Mouse (Mus musculus): ENCODE measurements around the gene Gm10638. TPM values are rescaled to one million over a fixed set of nuclear protein-coding genes. Genes with fewer than 3 reads are reported as not detected.

Gm10638 gene
- polyA plus RNA-seq, 1 experiment from 2014 or later: 10.6 TPM

DNA sequence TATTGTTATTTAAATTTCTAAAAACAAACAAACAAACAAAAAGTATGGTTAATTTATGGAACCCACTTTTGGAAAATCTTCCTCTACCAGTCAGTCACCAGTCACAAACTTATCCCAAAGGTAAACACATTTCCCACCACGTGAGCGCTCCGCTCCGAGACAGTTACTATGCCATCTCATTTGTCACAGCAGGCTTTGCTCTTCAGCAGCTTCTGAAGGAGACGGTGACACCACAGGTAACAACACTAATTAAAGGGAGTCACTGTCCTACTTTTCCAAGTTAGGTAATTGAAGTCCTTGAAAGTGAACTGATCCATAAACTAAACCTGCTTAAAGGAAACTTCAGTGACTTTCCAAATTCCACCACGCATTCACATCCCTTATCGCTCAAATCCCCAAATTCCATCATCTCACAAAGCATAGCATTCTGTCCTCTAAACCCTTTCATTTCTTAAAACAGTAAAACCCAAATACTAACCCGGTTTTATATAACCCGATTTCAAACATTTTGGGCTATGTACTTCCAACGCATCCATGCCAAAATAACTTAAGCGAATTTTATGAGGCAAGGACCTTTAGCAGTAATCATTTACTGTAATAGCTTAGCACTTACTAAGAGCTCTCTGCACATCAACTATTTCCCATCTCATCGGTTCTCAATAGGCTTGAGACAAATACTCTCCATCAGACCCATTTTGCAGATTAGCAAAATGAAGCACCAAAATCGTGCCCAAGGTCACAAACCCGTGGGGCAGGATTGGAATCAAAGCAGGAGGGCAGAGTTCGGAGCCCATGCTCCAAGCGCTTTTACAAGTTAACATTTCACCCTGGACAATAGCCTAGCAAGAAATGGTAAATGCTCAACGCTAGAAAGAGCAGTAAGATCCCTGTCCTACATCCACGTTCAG, 932 bp upstream of the Gm10638 start:
- Histone ChIP-seq H3K4me1 (peaks cover 25% of the 10 kb centered on the region), H3K36me3 (no peaks in the 10 kb centered on the region), H3K27me3 (no peaks in the 10 kb centered on the region), H3K4me2 (replicated peaks) (peak overlapping the region; percentile 65), H3K9me3 (replicated peaks) (no peaks in the 10 kb centered on the region), H3K4me3 (peak overlapping the region; percentile 85), H3K9ac (peak overlapping the region; percentile 99), H3K27ac (peak overlapping the region; percentile 97)
- 0 out of 2 replicates have a peak, but pooled peaks have one; percentile 7 for ATAC-seq (ENCODE audit: low FRiP score)
- WGBS: 3% methylated on average over 18 of the region's 18 CpGs

DNA sequence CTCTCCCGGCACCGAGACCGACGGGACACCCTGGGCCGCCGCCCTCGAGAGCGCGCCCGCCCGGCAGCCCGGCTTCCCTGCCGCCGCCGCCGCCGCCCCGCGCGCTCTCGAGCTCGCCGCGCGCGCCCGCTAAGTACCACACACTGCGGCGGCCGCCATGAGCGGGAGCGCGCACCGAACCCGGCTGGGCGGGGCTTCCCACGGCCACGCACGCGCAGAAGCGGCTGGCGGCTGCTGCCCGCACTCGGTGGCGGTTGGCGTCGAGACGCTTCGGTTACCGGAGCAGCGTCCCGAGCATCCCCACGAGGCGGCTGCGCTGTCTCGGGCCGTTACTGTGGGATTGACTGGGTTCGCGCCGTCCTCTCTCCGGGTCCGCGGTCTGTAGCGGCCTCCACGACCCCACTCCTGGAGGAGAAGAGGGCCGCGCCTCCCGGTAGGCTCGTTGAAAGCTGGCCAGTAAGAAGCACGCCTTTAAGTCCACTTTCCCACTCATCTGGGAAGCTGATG, 489 bp downstream of the Gm10638 start:
- ATAC-seq (ENCODE audit: low FRiP score): peak; percentile 84
- Histone ChIP-seq H3K4me2 (replicated peaks) (peak overlapping the region; percentile 86), H3K4me3 (peak overlapping the region; percentile 85), H3K36me3 (no peaks in the 10 kb centered on the region), H3K9ac (peak overlapping the region; percentile 99), H3K9me3 (replicated peaks) (no peaks in the 10 kb centered on the region), H3K4me1 (peaks cover 25% of the 10 kb centered on the region), H3K27me3 (no peaks in the 10 kb centered on the region), H3K27ac (peak overlapping the region; percentile 97)
- WGBS: under 1% methylated on average over 62 of the region's 70 CpGs

DNA sequence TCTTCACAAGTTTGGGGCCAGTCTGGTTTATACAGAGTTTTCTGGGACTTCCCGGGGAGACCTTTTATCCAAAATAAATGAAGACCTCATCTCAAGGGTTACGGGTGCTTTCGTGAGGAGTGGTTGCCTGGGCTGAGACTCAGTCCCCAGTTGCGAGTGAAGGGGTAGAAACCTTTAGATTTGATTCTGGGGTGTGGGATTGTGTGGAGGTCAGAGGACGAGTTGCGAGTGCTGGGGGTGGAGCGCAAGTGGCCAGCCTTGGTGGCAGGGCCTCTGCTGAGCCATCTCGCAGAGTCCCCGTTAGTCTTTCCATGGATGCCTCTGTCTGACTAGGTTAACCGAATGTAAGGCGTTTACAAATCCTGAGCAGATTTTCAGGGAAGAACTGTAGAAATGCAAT, 1.0 kb downstream of the Gm10638 start:
- H3K36me3 ChIP-seq: no peaks in the 10 kb centered on the region
- H3K4me3 ChIP-seq: peak overlapping the region; percentile 85
- peaks cover 25% of the 10 kb centered on the region for H3K4me1 ChIP-seq
- ATAC-seq (ENCODE audit: low FRiP score): peak; percentile 29
- 2% methylated on average over 11 of the region's 11 CpGs for WGBS
- H3K9ac ChIP-seq: peak overlapping the region; percentile 99
- no peaks in the 10 kb centered on the region for H3K9me3 ChIP-seq (replicated peaks)
- peak overlapping the region; percentile 97 for H3K27ac ChIP-seq
- H3K27me3 ChIP-seq: no peaks in the 10 kb centered on the region
- peak overlapping the region; percentile 86 for H3K4me2 ChIP-seq (replicated peaks)

DNA sequence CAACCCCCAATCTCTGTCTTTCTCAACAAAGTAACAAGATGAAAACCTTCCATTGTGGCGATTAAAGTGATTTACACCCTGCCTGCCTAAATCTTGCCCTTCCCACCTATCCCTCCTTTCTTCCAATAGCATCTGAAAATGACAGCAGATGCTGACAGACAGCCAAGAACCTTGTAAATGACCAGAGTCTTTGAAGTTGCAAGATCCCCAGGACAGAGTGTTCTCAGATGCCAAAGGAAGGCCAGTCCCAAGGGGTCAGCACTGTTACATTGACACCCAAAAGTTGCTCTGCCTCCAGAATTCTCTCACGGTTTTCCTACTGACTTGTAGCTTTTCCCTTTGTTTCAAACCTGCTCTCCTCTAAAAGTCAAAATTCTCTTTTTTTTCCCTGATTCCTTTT, 4.3 kb downstream of the Gm10638 start:
- ATAC-seq (ENCODE audit: low FRiP score): no peak
- Histone ChIP-seq H3K4me2 (replicated peaks) (no peak overlapping the region), H3K4me1 (peaks cover 6% of the 10 kb centered on the region), H3K4me3 (no peak overlapping the region), H3K27ac (no peak overlapping the region), H3K27me3 (no peaks in the 10 kb centered on the region; the same call in 1 of the 2 replicates), H3K9me3 (replicated peaks) (no peaks in the 10 kb centered on the region), H3K9ac (no peak overlapping the region), H3K36me3 (no peaks in the 10 kb centered on the region)
- 63% methylated on average over 2 of the region's 2 CpGs for WGBS

DNA sequence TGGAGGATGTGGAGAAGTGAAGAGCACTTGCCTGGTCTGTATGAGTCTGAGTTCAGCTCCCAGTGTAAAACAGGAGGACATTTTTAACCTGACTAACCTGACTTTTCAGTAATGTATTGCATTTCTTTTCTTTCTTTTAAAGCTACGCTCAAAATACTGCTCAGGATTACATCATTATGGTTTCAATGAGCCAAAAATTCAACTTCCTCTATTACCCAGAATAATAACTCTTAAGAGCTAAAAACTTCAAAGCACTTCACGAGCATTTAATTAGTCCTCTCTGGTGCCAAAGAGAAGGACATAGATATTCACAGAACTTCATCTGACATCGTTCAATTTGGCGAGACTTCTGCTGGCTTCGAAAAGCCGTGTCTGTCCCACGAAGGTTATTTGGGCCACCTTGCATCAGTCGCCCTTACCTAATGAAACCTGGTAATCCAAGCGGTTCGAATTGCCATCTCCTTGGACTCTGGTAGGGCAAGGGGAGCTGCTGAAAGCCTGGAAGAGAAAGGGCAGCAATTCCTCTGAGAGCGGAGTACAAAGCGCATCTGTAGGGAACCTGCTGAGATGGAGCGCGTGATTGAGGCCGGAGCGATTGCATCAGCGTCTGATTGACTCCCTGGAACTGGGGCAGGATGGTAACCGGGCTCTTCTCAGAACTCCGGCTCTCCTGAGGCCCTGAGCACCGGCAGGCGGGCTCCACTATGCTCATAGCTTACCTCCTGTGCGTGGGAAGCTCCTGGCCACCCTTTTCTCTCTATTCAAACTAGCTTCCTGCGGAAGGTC, 11.6 kb downstream of the Gm10638 start:
- H3K36me3 ChIP-seq: no peaks in the 10 kb centered on the region
- no peak overlapping the region for H3K4me3 ChIP-seq
- no peaks in the 10 kb centered on the region for H3K9me3 ChIP-seq (replicated peaks)
- 23% methylated on average over 23 of the region's 23 CpGs for WGBS
- H3K9ac ChIP-seq: no peak overlapping the region
- peak overlapping the region; percentile 41 for H3K4me2 ChIP-seq (replicated peaks)
- no peak for ATAC-seq (ENCODE audit: low FRiP score)
- H3K27me3 ChIP-seq: no peaks in the 10 kb centered on the region; the same call in 1 of the 2 replicates
- no peak overlapping the region for H3K27ac ChIP-seq
- peaks cover 5% of the 10 kb centered on the region; the same call in 1 of the 2 replicates for H3K4me1 ChIP-seq

DNA sequence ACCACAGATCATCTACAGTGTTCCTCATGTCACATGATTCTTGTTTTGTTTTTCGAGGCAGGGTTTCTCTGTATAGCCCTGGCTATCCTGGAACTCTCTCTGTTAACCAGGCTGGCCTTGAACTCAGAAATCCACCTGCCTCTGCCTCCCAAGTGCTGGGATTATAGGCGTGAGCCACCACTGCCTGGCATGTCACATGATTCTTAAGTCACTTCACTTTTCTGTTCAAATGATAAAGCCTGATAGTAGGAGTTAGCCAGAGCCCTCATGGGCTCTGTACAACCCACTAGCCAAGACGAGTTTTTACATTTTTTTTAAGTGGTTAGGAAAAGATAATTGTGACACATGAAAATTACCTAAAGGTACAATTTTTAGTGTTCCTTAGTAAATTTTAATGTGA, 13.2 kb downstream of the Gm10638 start:
- H3K9me3 ChIP-seq (replicated peaks): no peaks in the 10 kb centered on the region
- H3K4me3 ChIP-seq: no peak overlapping the region
- WGBS: 81% methylated on average over 3 of the region's 3 CpGs
- no peak overlapping the region for H3K9ac ChIP-seq
- H3K27ac ChIP-seq: no peak overlapping the region
- H3K4me1 ChIP-seq: peaks cover 5% of the 10 kb centered on the region; the same call in 1 of the 2 replicates
- ATAC-seq (ENCODE audit: low FRiP score): no peak
- no peak overlapping the region for H3K4me2 ChIP-seq (replicated peaks)
- H3K36me3 ChIP-seq: no peaks in the 10 kb centered on the region
- 0 out of 2 replicates have a peak, but pooled peaks cover 2% of the 10 kb centered on the region for H3K27me3 ChIP-seq

DNA sequence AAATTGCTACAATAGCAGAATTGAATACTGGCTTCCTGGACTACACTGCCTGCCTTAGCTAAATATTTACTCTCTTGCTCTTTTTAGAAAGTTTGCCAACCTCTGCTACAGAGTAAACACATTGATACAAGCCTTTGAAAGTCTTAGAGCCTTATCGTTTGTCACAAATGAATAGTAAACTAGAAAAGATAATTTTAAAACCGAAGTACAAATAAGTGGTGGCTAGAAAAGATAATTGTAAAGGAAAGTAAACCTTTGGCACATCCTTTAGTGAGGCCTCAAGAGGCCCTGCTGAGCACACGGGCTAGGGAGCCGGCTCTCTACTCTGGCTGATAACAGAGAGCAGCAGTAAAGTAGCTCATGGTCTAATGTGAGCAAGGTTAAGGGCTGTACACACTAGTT, 13.6 kb downstream of the Gm10638 start:
- no peak for ATAC-seq (ENCODE audit: low FRiP score)
- H3K4me2 ChIP-seq (replicated peaks): no peak overlapping the region
- 0 out of 2 replicates have a peak, but pooled peaks cover 2% of the 10 kb centered on the region for H3K27me3 ChIP-seq
- peaks cover 5% of the 10 kb centered on the region; the same call in 1 of the 2 replicates for H3K4me1 ChIP-seq
- H3K4me3 ChIP-seq: no peak overlapping the region
- H3K36me3 ChIP-seq: no peaks in the 10 kb centered on the region
- H3K27ac ChIP-seq: no peak overlapping the region
- H3K9me3 ChIP-seq (replicated peaks): no peaks in the 10 kb centered on the region
- H3K9ac ChIP-seq: no peak overlapping the region
- WGBS: 70% methylated on average over 4 of the region's 4 CpGs

DNA sequence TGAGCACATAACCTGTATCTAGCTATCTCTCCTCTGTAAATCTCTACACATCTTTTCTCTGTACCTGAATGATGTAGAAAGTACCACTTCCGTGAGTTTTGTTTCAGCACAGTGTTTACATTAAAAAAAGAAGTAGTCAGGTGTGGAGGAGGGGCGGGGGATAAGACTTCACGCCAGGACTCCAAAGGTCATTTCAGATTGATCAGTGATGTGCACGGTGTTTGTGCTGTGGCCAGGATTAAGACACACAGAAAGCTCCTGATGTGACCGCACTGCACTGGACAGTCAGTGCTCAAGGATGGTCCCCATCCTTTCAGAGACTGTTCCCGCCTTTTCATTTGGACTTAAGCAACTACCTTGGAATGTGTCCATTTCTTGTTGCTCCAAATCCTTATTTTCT, 15.2 kb downstream of the Gm10638 start:
- H3K4me1 ChIP-seq: peaks cover 5% of the 10 kb centered on the region; the same call in 1 of the 2 replicates
- 0 out of 2 replicates have a peak, but pooled peaks cover 2% of the 10 kb centered on the region for H3K27me3 ChIP-seq
- H3K27ac ChIP-seq: no peak overlapping the region
- H3K36me3 ChIP-seq: no peaks in the 10 kb centered on the region
- no peaks in the 10 kb centered on the region for H3K9me3 ChIP-seq (replicated peaks)
- no peak overlapping the region for H3K9ac ChIP-seq
- no peak for ATAC-seq (ENCODE audit: low FRiP score)
- H3K4me2 ChIP-seq (replicated peaks): no peak overlapping the region
- 77% methylated on average over 6 of the region's 6 CpGs for WGBS
- H3K4me3 ChIP-seq: no peak overlapping the region

DNA sequence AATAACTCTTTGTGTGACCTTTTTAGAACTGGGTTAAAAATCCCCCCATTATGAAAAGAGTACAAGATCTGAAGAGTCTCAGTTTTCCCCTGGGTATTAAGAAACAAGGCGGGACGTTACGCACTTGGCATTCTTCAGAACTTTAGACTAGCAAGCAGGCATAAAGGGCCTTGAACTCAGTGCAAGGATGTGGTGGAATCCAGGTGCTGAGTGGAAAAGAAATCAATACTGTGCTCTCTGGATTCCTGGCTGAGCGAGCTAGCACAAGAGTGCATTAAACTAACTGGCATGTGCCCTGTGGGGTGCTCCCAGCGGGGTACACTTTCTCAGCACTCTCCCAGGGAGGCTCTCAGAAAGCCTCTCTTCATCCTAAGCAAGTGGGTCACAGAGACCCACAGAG, 17.3 kb downstream of the Gm10638 start:
- Histone ChIP-seq H3K9ac (no peak overlapping the region), H3K27me3 (0 out of 2 replicates have a peak, but pooled peaks cover 2% of the 10 kb centered on the region), H3K9me3 (replicated peaks) (no peaks in the 10 kb centered on the region), H3K4me3 (no peak overlapping the region), H3K4me1 (no peaks in the 10 kb centered on the region), H3K27ac (no peak overlapping the region), H3K4me2 (replicated peaks) (no peak overlapping the region), H3K36me3 (no peaks in the 10 kb centered on the region)
- no peak for ATAC-seq (ENCODE audit: low FRiP score)
- WGBS: 55% methylated on average over 5 of the region's 5 CpGs

DNA sequence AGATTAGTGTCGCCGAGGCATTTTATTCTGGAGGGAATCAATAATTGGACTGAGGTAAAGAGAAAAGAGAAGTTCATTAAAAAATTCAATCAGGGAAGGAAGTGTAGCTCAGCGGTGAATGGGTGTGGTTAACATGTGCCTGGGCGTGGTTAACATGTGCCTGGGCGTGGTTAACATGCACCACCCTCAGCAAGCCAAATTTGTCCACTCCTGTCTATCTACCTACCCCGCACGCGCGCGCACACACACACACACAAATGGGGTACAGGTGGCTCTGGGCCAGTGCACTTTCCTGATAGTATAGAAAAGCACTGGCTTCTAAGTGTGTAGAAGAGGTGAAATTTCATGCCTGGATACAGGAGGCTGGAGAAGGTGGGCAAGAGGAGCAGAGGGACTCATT, 19.7 kb downstream of the Gm10638 start:
- H3K9me3 ChIP-seq (replicated peaks): no peaks in the 10 kb centered on the region
- no peak overlapping the region for H3K27ac ChIP-seq
- H3K4me1 ChIP-seq: no peaks in the 10 kb centered on the region
- WGBS: 91% methylated on average over 10 of the region's 10 CpGs
- H3K27me3 ChIP-seq: 0 out of 2 replicates have a peak, but pooled peaks cover 2% of the 10 kb centered on the region
- H3K9ac ChIP-seq: no peak overlapping the region
- no peak overlapping the region for H3K4me3 ChIP-seq
- H3K36me3 ChIP-seq: no peaks in the 10 kb centered on the region
- ATAC-seq (ENCODE audit: low FRiP score): no peak
- H3K4me2 ChIP-seq (replicated peaks): no peak overlapping the region

DNA sequence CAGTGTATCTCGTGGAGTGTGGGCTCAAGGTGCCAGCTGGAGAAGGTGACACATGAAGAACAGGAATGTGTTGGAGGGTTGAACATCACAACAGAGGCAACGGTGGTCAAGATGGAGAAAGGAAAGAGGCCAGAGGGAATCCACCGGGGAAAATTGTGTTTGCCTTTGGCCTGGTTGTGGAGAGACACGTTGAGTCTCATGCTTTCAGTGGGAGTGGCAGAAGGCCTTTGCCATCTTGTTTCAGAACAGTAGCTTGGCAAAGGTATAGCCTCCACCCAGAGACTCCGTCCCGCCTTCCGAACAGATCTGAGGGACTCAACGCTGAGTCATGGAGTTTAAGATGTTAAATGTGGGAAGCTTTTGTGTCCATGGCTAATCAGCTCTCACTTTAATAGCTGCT, 20.2 kb downstream of the Gm10638 start:
- no peak overlapping the region for H3K9ac ChIP-seq
- no peak overlapping the region for H3K4me2 ChIP-seq (replicated peaks)
- H3K4me1 ChIP-seq: no peaks in the 10 kb centered on the region
- 87% methylated on average over 8 of the region's 8 CpGs for WGBS
- no peak overlapping the region for H3K27ac ChIP-seq
- no peak overlapping the region for H3K4me3 ChIP-seq
- H3K27me3 ChIP-seq: 0 out of 2 replicates have a peak, but pooled peaks cover 2% of the 10 kb centered on the region
- no peaks in the 10 kb centered on the region for H3K36me3 ChIP-seq
- no peaks in the 10 kb centered on the region for H3K9me3 ChIP-seq (replicated peaks)
- ATAC-seq (ENCODE audit: low FRiP score): no peak

All from hindbrain, embryonic 12.5 days (tissue).